Mouse (Mus musculus) heart, adult 2 months (tissue): ENCODE measurements at regions not wholly inside any gene's neighbourhood (a gene's known extent, or its start where the extent isn't known, plus 50 kb on each side); places are given as distances from the start of the nearest gene placed in this dataset.

Source experiments
- DNase-seq, 2 experiments: peaks; one replicate each; pipeline ENCODE4 v3.0.0; 2021
- H3K27ac ChIP-seq: fragments of 200-600 bp; 2 replicates; pipeline ENCODE4 v1.8.1; 2022
- H3K27me3 ChIP-seq: fragments of 200-500 bp; 2 replicates; pipeline ENCODE4 v1.6.1; 2012; ENCODE audit warnings: mild to moderate bottlenecking, low read length, inconsistent platforms, mixed read lengths; ENCODE audit not compliant: control insufficient read depth, insufficient read depth
- H3K36me3 ChIP-seq: fragments of 200-500 bp; 2 replicates; pipeline ENCODE4 v1.6.1; 2012; ENCODE audit warnings: low read length, inconsistent platforms; ENCODE audit not compliant: control insufficient read depth, insufficient read depth
- H3K4me1 ChIP-seq: fragments of 200-500 bp; 2 replicates; pipeline ENCODE4 v1.6.1; 2011; ENCODE audit warnings: low read length; ENCODE audit not compliant: control insufficient read depth, insufficient read depth
- H3K4me3 ChIP-seq: fragments of 200-600 bp; 2 replicates; pipeline ENCODE4 v1.8.1; 2022
- H3K79me2 ChIP-seq: fragments of 200-500 bp; replicated peaks from 2 replicates; pipeline ENCODE4 v1.6.1; 2012; ENCODE audit warnings: mild to moderate bottlenecking, inconsistent platforms, low read length, moderate library complexity, mixed read lengths; ENCODE audit not compliant: control insufficient read depth, insufficient read depth
- H3K9ac ChIP-seq: fragments of 200-500 bp; 2 replicates; pipeline ENCODE4 v1.6.1; 2012; ENCODE audit warnings: low read depth, mild to moderate bottlenecking, control low read depth, inconsistent platforms, low read length, mixed read lengths
- CTCF ChIP-seq: fragments of 200-600 bp; IDR thresholded peaks from 2 replicates; pipeline ENCODE4 v1.8.1; 2022; ENCODE audit warnings: antibody characterized with exemption, mild to moderate bottlenecking, moderate library complexity
- EP300 ChIP-seq: fragments of 200-500 bp; IDR thresholded peaks from 2 replicates; pipeline ENCODE4 v1.6.1; 2011; ENCODE audit warnings: low read depth, low read length, control low read depth; ENCODE audit not compliant: insufficient read depth
- POLR2A ChIP-seq: fragments of 200-500 bp; IDR thresholded peaks from 2 replicates; pipeline ENCODE4 v1.6.1; 2011; ENCODE audit warnings: mild to moderate bottlenecking, low read depth, low read length, control low read depth; ENCODE audit not compliant: insufficient read depth
- WGBS: fragments of 180-500 bp; shearing (Covaris S2); methylation state at CpG from one replicate; pipeline ENCODE4 v1.1.7; 2018; 5-methylcytosine and 5-hydroxymethylcytosine counted together
- intact Hi-C: fragments of 180-260 bp; cut with DNase I; formaldehyde crosslinking; loops from one replicate; pipeline ENCODE4 v1.15.1; 2025

DNA sequence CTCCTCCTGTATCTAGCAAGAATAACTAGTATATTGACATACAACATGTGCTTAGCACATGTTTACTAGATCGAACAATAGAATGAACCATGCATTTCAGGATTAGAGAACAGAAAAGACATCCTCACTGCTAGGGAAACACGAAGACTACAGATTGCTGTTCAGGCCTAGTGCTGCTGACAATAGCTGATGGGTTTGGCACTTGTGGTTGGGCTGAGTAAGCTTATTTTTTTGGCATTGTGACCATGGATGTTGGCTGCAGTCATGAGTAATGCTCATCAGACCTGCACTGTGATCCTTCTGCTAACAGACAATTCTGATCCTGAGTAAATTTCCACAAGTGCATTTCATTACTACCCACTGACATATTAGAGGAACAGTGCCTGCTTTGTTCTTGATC is 117.7 kb upstream of the Kcnip4 start:
- Histone ChIP-seq H3K9ac (no peak overlapping the region), H3K4me3 (no peak overlapping the region), H3K36me3 (no peaks in the 10 kb centered on the region), H3K27me3 (no peaks in the 10 kb centered on the region), H3K79me2 (no peaks in the 10 kb centered on the region), H3K27ac (no peak overlapping the region), H3K4me1 (no peaks in the 10 kb centered on the region)
- no peak for TF ChIP-seq EP300
- TF ChIP-seq CTCF, result no peak
- no peak for TF ChIP-seq POLR2A
- intact Hi-C loops, result no loop called here
- 61% methylated on average over 2 of the region's 2 CpGs for WGBS
- DNase-seq, result no peak

DNA sequence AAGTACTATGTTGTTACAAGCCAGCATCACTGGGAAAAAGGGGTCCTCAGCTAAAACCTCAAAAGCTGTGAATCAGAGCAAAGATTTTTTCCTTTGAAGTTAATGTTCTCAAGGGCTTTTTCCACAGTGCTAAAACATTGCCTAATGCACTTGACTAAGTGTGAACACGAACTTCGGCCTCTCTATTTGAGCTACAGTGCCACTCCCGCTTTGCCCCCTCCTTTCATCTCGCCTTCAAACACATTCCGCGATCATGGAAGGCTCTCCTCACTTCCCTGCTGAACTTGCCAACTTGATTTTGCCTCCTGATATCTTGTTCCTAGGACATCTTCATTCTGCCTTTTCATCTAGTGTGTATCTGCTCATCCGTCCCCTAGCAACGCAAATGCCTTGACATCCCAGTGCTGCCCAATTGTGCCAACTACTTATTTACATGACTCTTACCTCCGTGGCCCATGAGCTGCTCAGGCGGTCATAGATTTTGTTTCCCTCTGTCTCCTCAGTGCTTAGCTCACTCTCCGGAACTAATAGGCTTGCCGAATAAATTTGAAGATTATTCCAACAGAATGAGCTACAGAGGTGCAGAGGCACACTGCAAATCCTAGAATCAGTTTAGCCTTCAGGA is 116.6 kb upstream of the Kcnip4 start:
- Histone ChIP-seq H3K27ac (no peak overlapping the region), H3K36me3 (no peaks in the 10 kb centered on the region), H3K4me3 (no peak overlapping the region), H3K9ac (no peak overlapping the region), H3K4me1 (no peaks in the 10 kb centered on the region), H3K27me3 (no peaks in the 10 kb centered on the region), H3K79me2 (no peaks in the 10 kb centered on the region)
- no peak for TF ChIP-seq POLR2A
- TF ChIP-seq CTCF, result no peak
- TF ChIP-seq EP300, result no peak
- intact Hi-C loops, result no loop called here
- WGBS, result 81% methylated on average over 12 of the region's 12 CpGs
- DNase-seq, result no peak

GRCm38 (mm10) chr5:49639637-49640036 is 114.9 kb upstream of the Kcnip4 start:
- no peaks in the 10 kb centered on the region for H3K27me3 ChIP-seq
- H3K4me1 ChIP-seq, result no peaks in the 10 kb centered on the region
- 76% methylated on average over 4 of the region's 4 CpGs for WGBS
- TF ChIP-seq EP300, result no peak
- TF ChIP-seq POLR2A, result no peak
- no peak for TF ChIP-seq CTCF
- no peaks in the 10 kb centered on the region for H3K79me2 ChIP-seq
- H3K27ac ChIP-seq, result no peak overlapping the region
- no peak overlapping the region for H3K9ac ChIP-seq
- no peak for DNase-seq
- H3K36me3 ChIP-seq, result no peaks in the 10 kb centered on the region
- intact Hi-C loops, result no loop called here
- H3K4me3 ChIP-seq, result no peak overlapping the region

DNA sequence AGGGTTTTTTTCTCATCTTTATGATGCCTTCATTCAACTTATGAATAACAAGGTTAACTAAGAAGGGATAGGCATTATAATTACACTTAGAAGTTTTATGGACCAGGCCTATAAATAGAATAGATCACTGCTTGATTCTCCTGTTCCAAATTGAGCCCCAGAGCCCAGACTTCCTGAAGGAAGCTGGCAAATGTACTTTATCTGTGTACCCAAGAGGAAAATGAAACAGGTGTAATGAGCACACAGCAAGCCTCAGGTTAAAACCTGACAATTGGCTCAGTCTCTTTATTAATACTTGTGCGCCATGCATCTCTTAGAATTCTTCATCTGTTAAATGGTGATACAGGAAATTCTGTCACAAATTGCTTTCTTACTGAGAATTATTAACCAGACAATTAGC is 95.4 kb upstream of the Kcnip4 start:
- no peak for TF ChIP-seq EP300
- TF ChIP-seq POLR2A, result no peak
- no peak for TF ChIP-seq CTCF
- Histone ChIP-seq H3K27ac (no peak overlapping the region), H3K4me1 (no peaks in the 10 kb centered on the region), H3K27me3 (no peaks in the 10 kb centered on the region), H3K79me2 (no peaks in the 10 kb centered on the region), H3K9ac (no peak overlapping the region), H3K4me3 (no peak overlapping the region), H3K36me3 (no peaks in the 10 kb centered on the region)
- intact Hi-C loops, result no loop called here
- DNase-seq, result no peak
- 85% methylated on average over 1 of the region's 1 CpGs for WGBS

- TF ChIP-seq CTCF (no peak), EP300 (no peak), POLR2A (no peak)
- Histone ChIP-seq H3K79me2 (no peaks in the 10 kb centered on the region), H3K4me3 (no peak overlapping the region), H3K36me3 (no peaks in the 10 kb centered on the region), H3K27ac (no peak overlapping the region), H3K9ac (no peak overlapping the region), H3K27me3 (no peaks in the 10 kb centered on the region), H3K4me1 (no peaks in the 10 kb centered on the region)
- WGBS, result 36% methylated on average over 1 of the region's 1 CpGs
- no peak for DNase-seq
- intact Hi-C loops, result no loop called here
Measured at GRCm38 (mm10) chr5:49606761-49607160, 82.1 kb upstream of the Kcnip4 start.

GRCm38 (mm10) chr5:49580777-49581176 is 56.1 kb upstream of the Kcnip4 start:
- no peak for DNase-seq
- no peaks in the 10 kb centered on the region for H3K79me2 ChIP-seq
- no peak overlapping the region for H3K4me3 ChIP-seq
- no peaks in the 10 kb centered on the region for H3K36me3 ChIP-seq
- TF ChIP-seq CTCF, result no peak
- TF ChIP-seq POLR2A, result no peak
- TF ChIP-seq EP300, result no peak
- no peak overlapping the region for H3K27ac ChIP-seq
- no peaks in the 10 kb centered on the region for H3K27me3 ChIP-seq
- 77% methylated on average over 3 of the region's 3 CpGs for WGBS
- no peaks in the 10 kb centered on the region for H3K4me1 ChIP-seq
- H3K9ac ChIP-seq, result no peak overlapping the region
- intact Hi-C loops, result no loop called here
